Mouse (Mus musculus) left cerebral cortex, postnatal 14 days (tissue): ENCODE measurements at regions not wholly inside any gene's neighbourhood (a gene's known extent, or its start where the extent isn't known, plus 50 kb on each side); places are given as distances from the start of the nearest gene placed in this dataset.
"Not testable (repeated sequence)": the region's sequence is repeated elsewhere in the genome, so short reads cannot be mapped to it uniquely, and the experiment has no call there.

ENCODE experiments used
- DNase-seq, 2 experiments: peaks; one replicate each; pipeline ENCODE4 v3.0.0; 2021 to 2022; ENCODE audit warnings: low spot score in 2 of 2, mixed read lengths in 1 of 2
- intact Hi-C: fragments of 180-260 bp; cut with DNase I; formaldehyde crosslinking; loops from one replicate; pipeline ENCODE4 v1.15.1; 2025

DNA sequence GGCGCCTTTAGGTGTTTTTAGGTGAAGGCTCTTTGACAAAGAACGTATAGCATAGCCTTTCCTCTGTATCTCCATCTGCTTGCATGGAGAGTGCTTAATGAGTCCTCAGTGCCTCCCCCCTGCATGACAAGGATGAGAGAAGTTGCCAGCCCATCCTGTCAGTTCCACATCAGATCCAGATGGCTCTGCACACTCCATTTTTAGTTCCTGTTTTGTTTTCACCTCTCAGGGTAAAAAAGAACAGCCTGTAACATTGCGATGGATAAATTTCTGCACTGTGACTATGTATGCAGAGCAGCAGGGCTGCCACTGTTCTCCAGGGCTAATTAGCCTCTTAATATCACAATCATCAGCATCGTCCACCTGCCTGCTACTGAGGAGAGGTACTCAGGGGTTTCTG lies 198.8 kb upstream of the Dlgap1 start:
- peak; percentile 63 to 80 for DNase-seq
- intact Hi-C loops, result no loop called here

GRCm38 (mm10) chr17:69781201-69781600 lies 187.7 kb upstream of the Dlgap1 start:
- no peak for DNase-seq
- intact Hi-C loops, result no loop called here

DNA sequence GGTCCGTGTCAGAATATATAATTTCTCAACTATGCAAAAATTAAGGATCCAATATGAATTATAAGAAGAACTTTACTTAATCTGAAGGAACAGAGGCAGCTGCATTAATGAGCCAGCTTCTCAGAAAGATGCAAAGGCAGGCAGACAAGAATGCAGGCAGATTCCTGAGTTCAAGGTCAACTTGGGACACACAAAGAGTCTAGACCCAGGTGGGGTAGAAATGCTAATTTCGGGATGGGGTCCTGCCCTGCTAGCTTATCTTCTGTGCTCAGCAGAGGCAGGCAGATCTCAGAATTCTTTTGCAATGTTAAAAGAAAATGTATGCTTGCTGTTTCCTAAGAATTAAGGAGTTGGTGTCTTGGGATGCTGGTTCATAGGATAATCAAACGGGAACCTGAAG lies 181.9 kb upstream of the Dlgap1 start:
- no peak for DNase-seq
- intact Hi-C loops, result no loop called here

DNA sequence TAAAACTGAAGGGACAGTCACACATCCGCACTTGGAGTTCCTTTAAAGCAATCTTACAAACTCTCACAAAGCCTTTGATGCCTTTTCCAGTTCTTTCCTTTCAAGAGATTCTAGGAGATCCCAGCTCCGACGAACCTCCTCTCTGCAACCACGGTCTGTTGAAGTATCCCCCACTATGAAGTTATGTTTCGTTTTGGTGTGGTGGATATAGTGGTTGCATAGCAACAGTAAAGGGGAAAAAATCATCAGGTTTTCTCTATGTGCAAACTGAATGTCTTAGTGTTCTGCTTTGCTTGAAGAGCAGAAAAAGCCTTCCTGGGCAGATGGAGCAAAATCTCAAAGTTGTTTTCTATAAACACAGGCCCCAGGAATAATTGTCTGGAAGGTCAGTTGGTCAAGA lies 147.4 kb upstream of the Dlgap1 start:
- peak; percentile 11 to 45 for DNase-seq

GRCm38 (mm10) chr17:69821901-69822300 lies 147.0 kb upstream of the Dlgap1 start:
- intact Hi-C loops, result no loop called here
- DNase-seq, result no peak

More for the DNA sequence above, 147.4 kb upstream of the Dlgap1 start:
- intact Hi-C loops, result no loop called here

GRCm38 (mm10) chr17:69822921-69823320 lies 146.0 kb upstream of the Dlgap1 start:
- intact Hi-C loops, result no loop called here
- no peak for DNase-seq

DNA sequence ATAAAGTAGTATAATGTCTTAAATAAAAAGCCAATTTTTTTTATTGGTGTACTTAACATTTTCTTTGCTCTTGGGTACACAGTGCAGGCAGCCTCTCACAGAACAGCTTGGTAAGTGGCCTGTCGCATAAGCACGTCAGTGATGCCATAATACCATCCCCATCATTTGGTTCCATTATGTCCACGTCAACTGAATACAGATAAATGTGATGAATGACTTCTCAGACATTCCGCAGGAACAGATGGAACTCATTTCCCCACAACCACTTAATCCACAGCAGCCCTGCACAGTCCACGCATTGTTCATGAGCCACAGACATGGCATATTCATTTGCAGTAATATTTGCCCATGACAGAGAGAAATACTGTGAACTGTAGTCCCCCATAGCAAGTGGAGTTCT lies 127.6 kb upstream of the Dlgap1 start:
- intact Hi-C loops, result no loop called here
- no peak for DNase-seq

DNA sequence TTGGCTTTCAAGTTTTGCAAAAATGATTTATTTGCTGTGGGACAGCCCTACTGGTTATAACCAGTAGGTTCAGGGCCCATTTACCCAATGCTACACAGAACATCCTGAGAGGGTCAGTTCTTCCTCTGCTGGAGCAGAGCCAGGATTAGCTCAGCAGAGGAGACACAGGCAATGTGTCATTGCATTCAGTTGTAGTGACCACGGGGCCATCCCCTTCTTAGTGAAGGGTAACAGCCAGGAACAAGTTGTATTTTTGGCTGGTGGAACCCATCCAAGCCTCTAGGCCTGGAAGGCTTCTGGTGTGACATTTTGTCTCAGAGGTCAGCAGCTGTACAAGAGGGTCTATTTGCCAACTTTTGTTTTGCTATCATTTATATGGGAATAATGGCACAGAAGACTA lies 120.6 kb upstream of the Dlgap1 start:
- DNase-seq, result no peak
- intact Hi-C loops, result no loop called here

GRCm38 (mm10) chr17:69850075-69850474 lies 118.8 kb upstream of the Dlgap1 start:
- intact Hi-C loops, result no loop called here
- no peak for DNase-seq

DNA sequence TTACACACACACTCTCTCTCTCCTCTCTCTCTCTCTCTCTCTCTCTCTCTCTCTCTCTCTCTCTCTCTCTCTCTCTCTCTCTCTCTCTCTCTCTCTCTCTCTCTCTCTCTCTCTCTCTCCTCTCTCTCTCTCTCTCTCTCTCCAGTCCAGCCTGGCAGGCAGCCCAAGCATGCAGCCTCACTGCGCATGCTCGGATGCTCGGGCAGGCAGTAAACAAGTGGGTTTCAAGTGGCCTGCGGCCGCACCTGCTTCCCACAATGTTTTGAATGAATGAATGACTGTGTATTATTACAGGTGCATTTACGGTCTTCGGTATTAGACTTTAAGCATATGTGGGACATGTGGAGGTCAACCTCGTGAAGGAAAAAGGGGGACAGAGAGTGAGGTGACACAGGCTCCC lies 88.9 kb upstream of the Dlgap1 start:
- peak; percentile 11 to 41 for DNase-seq
- intact Hi-C loops, result not testable (repeated sequence)

DNA sequence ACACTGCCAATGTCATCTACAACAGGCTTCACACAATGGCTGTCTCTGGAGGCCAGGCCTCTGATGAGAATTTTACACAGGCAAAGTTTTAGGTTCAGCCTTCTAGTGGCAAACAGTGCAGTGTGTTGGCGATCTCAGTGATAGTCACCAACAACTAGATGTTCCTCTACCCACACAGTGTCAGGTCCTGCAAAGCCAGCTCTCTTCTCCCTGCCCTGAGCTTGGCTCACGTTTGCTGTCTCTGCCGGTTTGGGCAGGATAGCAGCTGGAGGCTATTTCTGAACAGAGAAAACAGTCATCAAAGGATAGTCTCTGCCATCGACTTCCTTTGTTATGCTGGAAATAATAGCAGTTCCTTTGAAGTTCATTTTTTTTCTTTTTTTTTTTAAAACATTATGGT lies 74.9 kb upstream of the Dlgap1 start:
- no peak for DNase-seq
- intact Hi-C loops, result no loop called here
